Comparison of ENCODE assay signal across 18 mouse cellular contexts in genomic region chr4:124928102-124928501, GRCm38 (mm10). TPM values are rescaled to one million over a fixed set of nuclear protein-coding genes. Genes with fewer than 3 reads are reported as not detected.
"Had no signal": no experiment of that assay in that cellular context is flagged by ENCODE, and none has a peak within 500 bp of the region (broad histone marks: within the 10 kb centered on the region; RNA-seq: fewer than 3 reads in every experiment).

No protein-coding gene starts in this region.

- ATAC-seq: liver, embryonic 12.5 days; midbrain, embryonic 16.5 days had no signal

- H3K4me1 ChIP-seq: kidney, embryonic 15.5 days; limb, embryonic 15.5 days; liver, embryonic 12.5 days; midbrain, embryonic 12.5 days; neural tube, embryonic 13.5 days had no signal

- DNase-seq: kidney, postnatal 25 days; layer of hippocampus, adult 9-11 months; layer of hippocampus, postnatal 36 days; lung, embryonic 14.5 days; lung, postnatal 14 days; retina, postnatal 1 day; thymus, postnatal 14 days had no signal

- H3K27ac ChIP-seq: kidney, embryonic 15.5 days; limb, embryonic 15.5 days; liver, embryonic 12.5 days; macrophage; midbrain, embryonic 12.5 days; neural tube, embryonic 13.5 days; stomach, postnatal 0 days had no signal

- H3K27me3 ChIP-seq: kidney, embryonic 15.5 days; limb, embryonic 15.5 days; liver, embryonic 12.5 days; midbrain, embryonic 12.5 days; neural tube, embryonic 13.5 days had no signal

- H3K4me3 ChIP-seq: kidney, embryonic 15.5 days; limb, embryonic 15.5 days; liver, embryonic 12.5 days; midbrain, embryonic 12.5 days; neural tube, embryonic 13.5 days had no signal

- H3K9ac ChIP-seq: kidney, embryonic 15.5 days; limb, embryonic 15.5 days; liver, embryonic 12.5 days; lung, embryonic 14.5 days; midbrain, embryonic 12.5 days; neural tube, embryonic 13.5 days had no signal

- H3K9me3 ChIP-seq: kidney, embryonic 15.5 days; limb, embryonic 15.5 days; liver, embryonic 12.5 days; midbrain, embryonic 12.5 days; neural tube, embryonic 13.5 days had no signal

- H3K4me2 ChIP-seq: kidney, embryonic 15.5 days; limb, embryonic 15.5 days; liver, embryonic 12.5 days; lung, embryonic 14.5 days; midbrain, embryonic 12.5 days; neural tube, embryonic 13.5 days had no signal

RNA-seq across cellular contexts. Expression of gene Epha10, which starts 47.4 kb away (rescaled TPM):
- total RNA-seq: megakaryocyte-erythroid progenitor cell, adult 5-6 weeks had no signal
- polyA plus RNA-seq: liver, embryonic 16.5 days; lung, embryonic 14.5 days; macrophage; small intestine, adult 2 months; stomach, postnatal 0 days had no signal

RNA-seq across cellular contexts. Expression of gene Rspo1, which starts 58.1 kb away (rescaled TPM):
- total RNA-seq: megakaryocyte-erythroid progenitor cell, adult 5-6 weeks had no signal
- polyA plus RNA-seq: macrophage had no signal
